Mouse (Mus musculus): ENCODE data around the gene Psg28. TPM values are rescaled to one million over a fixed set of nuclear protein-coding genes. Genes with fewer than 3 reads are reported as not detected.
"Not testable (repeated sequence)": the region's sequence is repeated elsewhere in the genome, so short reads cannot be mapped to it uniquely, and the experiment has no call there.

Gene Psg28
- total RNA-seq (2021), result not detected
- not detected in 2 replicates for polyA plus RNA-seq (2012; rRNA removed)
- long read RNA-seq, result 0 reads

DNA sequence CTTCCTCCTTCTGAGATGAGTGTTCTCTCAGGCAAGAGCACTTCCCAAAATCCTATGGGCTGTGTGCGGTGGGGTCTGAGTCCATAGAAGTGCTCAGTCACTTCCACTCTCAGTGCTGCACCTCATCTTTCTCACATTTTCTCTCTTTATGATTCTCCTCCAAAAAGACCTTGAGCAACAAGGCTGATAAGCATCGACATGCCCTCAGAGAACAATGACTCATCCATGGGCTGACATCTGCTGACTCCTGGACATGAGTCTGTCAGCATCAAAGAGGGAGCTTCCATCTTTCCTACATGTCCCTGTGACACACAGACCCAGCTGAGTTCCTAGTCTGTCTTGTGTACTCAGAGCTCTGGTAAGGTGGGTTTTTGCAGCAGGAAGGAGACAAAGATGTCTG is at the start of gene Psg28:
Gene Psg28 (minus strand): TSS at position 101 of the 400 bp plus-strand sequence.
- not testable (repeated sequence) for DNase-seq

DNA sequence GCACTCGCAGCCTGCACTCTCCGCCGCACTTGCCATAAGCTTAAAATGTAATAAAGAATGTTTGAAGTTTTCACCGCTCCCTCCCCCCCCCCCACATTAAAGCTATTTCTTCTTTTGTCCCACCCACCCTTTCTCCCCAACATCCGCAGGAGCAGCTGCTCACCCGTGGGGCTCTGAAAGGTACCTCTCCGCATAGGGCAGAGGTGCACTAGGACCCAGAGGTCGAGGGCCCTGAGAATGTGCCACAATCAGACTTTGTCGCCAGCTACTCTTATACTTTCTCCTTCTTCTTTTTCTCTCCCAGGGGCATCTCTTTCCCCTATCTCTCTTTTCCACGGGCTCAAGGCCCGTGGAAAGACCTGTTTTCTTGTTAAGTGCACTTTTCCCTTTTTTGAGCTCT is 28.4 kb downstream of the Psg28 start:
- no peak for DNase-seq

DNA sequence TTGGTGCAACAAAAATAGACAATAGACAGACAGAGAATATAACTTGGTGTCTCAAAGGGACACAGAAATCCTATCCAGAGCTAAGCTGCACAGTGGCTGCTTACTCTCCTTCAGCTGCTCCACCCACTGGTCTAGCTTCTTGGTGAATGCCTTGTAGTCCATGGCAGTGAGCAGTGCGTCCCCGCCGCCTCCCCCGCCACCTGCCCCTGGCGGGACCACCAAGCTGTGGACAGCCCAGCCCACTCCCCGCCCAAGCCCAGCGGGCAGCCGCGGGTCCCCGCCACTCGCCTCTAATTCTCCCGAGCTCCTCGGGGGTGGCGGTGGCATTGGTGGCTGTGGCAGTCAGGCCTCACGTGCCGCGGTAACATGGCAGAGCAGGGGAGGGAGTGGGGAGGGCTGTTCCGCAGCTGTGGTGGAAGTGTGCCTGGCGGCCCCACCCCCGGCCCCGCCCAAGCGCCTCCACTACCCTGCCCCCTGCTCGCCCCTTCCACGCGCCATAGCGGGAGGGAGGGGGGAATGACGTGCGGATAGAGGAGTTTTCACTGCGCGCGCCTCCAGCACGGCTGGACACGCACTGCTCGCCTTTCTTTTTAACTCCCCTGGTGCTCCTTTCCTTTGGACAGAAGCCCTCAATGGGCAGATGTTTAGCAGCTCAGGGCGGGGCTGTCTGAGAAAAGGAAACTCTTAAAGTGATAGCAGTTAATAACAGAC is 29.2 kb downstream of the Psg28 start:
- peak; percentile 3 for DNase-seq

DNA sequence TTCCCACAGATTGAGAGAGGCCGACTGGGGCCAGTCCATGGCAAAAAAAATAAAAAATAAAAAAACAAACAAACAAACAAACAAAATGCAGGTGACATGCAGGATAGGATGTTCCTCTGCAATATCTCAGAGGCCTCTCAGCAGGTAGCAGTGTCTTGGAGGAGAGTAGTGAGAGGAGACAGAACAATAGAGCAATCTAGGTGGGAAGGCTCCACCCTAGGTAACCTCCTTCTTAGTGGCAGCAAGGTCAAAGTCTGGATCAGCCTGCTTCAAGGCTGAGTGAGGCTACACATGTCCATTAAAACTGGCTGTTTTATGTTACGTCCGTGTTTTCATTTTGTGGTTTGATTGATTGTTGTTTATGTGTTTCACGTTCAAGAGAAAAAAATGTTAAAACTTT is 40.4 kb downstream of the Psg28 start:
- not testable (repeated sequence) for DNase-seq

DNA sequence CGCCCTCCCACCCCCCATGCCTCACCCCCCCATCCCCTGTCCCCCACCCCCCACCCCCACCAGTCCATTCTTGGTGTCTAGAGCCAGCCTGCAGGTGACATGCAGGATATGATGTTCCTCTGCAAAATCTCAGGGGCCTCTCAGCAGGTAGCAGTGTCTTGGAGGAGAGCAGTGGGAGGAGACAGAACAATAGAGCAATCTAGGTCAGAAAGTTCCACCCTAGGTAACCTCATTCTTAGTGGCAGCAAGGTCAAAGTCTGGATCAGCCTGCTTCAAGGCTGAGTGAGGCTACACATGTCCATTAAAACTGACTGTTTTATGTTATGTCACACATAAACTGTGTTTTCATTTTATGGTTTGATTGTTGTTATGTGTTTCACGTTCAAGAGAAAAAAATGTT is 53.5 kb downstream of the Psg28 start:
- DNase-seq, result no peak

Small RNA genes lying within 50 kb of the gene (microRNA-seq; reads per million reads assigned to microRNA genes)
- 0 reads per million in 2 experiments for gene Gm24715

Other genes with a start within 250 kb of the Psg28 start
- not detected for gene Mill1, start 186.7 kb downstream of the Psg28 start, total RNA-seq (2021)
- not detected in 2 replicates for gene Mill1, start 186.7 kb downstream of the Psg28 start, polyA plus RNA-seq (2012; rRNA removed)
- gene Psg18, start 77.0 kb downstream of the Psg28 start, total RNA-seq (2021), result not detected
- gene Psg18, start 77.0 kb downstream of the Psg28 start, polyA plus RNA-seq (2012; rRNA removed), result not detected in 2 replicates
- gene Psg26, start 52.1 kb upstream of the Psg28 start, total RNA-seq (2021), result not detected
- not detected in 2 replicates for gene Psg26, start 52.1 kb upstream of the Psg28 start, polyA plus RNA-seq (2012; rRNA removed)
- not detected for gene Psg25, start 100.2 kb upstream of the Psg28 start, total RNA-seq (2021)
- gene Psg25, start 100.2 kb upstream of the Psg28 start, polyA plus RNA-seq (2012; rRNA removed), result not detected in 2 replicates
- gene Psg27, start 135.3 kb upstream of the Psg28 start, total RNA-seq (2021), result not detected
- gene Psg27, start 135.3 kb upstream of the Psg28 start, polyA plus RNA-seq (2012; rRNA removed), result not detected in 2 replicates
- not detected for gene Psg23, start 184.5 kb upstream of the Psg28 start, total RNA-seq (2021)
- gene Psg23, start 184.5 kb upstream of the Psg28 start, polyA plus RNA-seq (2012; rRNA removed), result not detected in 2 replicates
- gene Psg21, start 224.7 kb upstream of the Psg28 start, total RNA-seq (2021), result not detected
- gene Psg21, start 224.7 kb upstream of the Psg28 start, polyA plus RNA-seq (2012; rRNA removed), result not detected in 2 replicates

All from adrenal gland, adult 2 months (tissue).